Mouse (Mus musculus): ENCODE results near the gene Ivd.

Ivd gene

GRCm38 (mm10) chr2:118882840-118883679 is 21.3 kb downstream of the Ivd start:
- peak; percentile 89 for DNase-seq

- no peak for DNase-seq
Measured at GRCm38 (mm10) chr2:118887440-118887839, 25.7 kb downstream of the Ivd start.

DNA sequence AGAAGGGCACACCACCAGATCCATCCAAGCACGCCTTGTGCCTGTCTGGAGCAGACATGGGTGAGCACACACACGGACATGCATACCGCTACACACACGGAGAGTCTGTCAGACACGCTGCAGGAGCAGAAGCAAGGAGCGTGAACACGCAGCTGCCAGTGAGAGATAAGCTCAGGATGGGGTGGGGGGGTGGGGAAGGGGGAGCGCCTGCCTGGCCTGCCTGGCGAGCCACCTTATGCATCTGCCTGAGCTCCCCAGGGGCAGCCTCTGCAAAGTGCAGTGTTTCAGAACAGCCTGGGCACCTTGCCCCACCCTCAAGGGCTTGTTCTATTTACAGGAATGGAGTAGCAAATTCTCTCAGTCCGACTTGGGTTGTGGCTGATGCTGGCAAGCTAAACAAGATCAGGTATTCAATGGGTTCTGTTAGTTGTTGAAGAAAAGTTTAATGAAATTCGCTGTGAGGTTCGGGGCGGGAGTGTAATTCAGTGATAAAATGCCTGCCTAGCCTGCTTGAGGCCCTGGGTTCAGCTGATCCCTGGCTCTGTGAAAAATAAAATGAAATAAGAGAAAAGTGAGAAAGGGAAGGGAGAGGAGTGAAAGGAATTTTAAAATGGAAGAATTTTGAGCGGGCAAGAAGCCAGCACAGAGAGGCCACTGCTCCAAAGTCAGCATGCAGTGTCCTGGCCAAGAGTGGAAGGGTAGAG is 26.2 kb downstream of the Ivd start:
- peak; percentile 32 for DNase-seq

DNA sequence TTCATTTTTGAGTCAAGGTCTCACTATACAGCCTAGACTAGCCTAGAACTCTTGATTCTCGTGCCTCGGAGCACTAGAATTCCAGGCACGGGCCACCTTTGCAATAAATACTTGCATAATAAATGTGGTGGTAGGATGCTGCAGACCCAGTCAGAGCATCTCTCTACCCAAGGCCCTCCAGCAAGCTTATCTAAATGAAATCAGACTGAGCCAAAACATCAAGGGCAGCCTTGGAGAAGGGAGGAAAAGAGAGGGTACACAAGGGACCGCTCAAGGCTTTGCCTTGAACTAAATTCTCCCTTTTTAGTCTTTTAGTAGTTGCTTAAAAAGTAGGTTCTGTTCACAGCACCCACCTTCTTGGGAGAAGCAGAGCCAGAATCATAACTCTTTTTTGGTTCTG is 29.4 kb downstream of the Ivd start:
- DNase-seq, result no peak

- peak; percentile 72 for DNase-seq
Measured at GRCm38 (mm10) chr2:118895990-118896913, 34.5 kb downstream of the Ivd start.

GRCm38 (mm10) chr2:118896914-118897291 is 35.1 kb downstream of the Ivd start:
- no peak for DNase-seq

DNA sequence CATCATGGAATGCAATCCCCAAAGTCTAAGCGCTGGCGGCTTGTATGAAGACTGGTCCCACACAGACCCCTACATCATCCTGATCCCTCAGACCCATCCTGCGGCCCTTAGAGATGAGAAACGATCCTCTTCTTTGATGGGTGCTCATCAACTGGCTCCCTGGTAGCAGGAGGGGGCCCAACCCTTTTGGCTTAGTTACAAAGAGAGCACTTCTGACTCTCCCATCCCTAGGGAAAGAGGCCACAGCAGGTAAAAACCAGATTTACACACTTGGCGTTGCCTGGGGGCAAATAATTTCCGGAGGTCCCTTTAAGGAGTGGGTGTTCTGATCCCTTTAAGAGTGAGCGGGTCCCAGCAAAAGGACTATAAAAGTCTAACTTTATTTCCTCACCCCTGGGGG is 35.6 kb downstream of the Ivd start:
- DNase-seq, result peak; percentile 25

- DNase-seq, result no peak
Measured at GRCm38 (mm10) chr2:118897808-118898207, 36.1 kb downstream of the Ivd start.

GRCm38 (mm10) chr2:118898771-118899170 is 37.0 kb downstream of the Ivd start:
- no peak for DNase-seq

- DNase-seq, result no peak
Measured at GRCm38 (mm10) chr2:118899306-118899705, 37.6 kb downstream of the Ivd start.

GRCm38 (mm10) chr2:118899981-118900825 is 38.4 kb downstream of the Ivd start, which contains the start of gene Bahd1:
TSS of gene Bahd1 (plus strand) at chr2:118900377.
- DNase-seq, result peak; percentile 54

DNA sequence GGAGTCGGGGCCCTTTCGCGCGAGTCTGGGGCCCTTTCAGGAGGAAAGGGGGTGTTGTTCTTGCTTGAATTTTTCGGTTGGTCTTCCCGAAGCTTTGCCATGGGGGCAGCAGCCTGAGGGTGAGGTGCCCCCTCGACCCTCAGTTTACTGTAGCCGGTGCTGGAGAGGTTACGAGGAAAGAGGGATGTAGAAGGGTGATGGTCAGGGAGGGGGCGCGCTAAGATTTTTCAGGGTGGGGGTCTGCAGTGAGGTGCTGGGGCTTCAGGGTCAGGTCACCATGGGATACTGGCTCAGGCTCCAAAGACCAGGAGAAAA is 39.0 kb downstream of the Ivd start:
- DNase-seq, result no peak

DNA sequence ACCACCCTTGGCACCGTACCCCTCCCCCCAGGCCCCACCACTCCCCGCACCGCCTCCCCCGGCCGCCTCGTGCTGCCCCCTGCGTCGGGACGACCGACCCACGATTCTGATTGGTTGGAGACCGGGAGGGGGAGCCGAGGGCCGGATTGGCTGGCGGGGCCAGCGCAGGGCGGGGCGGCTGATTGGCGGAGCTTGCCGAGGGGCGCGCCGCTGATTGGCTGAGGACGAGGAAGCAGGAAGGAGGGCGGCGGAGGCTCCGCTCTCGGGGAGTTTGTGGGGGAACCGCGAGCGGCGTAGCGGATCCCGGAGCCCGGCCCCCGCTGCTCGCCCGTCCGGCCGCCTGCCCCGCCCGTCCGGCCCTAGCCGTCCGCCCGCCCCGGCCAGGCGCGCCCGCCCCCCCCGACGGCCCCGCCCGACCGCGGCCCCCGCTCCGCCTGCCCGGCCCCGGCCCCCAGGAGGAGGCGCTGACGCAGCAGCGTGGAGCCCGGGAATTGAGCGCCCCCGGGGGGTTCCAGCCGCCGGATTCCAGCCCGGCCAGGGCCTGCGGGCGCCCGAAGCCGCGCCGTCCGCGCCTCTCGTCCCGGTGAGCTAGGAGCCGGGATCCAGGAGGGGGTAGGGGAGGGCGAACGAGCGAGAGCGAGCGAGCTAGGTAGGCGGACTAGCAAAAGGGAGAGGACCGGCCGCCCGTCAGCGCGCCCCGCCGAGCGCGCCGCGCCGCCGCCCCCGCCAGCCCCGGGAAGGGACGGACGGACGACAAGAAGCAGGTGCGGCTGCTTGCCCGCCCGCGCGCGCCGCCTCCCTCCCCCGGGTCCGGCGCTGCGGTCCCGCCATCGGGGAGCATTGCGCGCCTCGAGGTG is 39.6 kb downstream of the Ivd start:
- DNase-seq, result peak; percentile 97

- DNase-seq, result peak; percentile 74
Measured at GRCm38 (mm10) chr2:118902051-118903025, 40.6 kb downstream of the Ivd start.

DNA sequence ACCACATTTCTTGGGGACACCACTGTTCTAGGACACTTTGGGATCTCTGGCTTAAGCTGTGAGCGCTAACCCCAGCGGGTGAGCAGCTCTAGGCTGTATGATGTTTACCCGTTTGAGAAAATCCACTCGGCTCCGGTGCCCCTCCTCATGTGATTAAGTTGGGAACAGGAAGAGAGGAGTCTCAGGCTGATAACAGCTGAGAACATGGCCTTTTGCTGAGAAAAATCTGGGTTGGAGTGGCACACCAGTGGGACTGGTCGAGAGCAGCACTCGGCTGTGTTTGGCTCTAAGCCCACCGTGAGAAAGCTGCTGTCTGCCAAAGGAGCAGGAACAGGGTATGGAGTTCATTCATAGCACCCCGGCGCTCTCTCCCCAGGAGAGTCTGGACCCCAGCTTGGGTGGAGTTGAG is 41.6 kb downstream of the Ivd start:
- DNase-seq, result peak; percentile 24

DNA sequence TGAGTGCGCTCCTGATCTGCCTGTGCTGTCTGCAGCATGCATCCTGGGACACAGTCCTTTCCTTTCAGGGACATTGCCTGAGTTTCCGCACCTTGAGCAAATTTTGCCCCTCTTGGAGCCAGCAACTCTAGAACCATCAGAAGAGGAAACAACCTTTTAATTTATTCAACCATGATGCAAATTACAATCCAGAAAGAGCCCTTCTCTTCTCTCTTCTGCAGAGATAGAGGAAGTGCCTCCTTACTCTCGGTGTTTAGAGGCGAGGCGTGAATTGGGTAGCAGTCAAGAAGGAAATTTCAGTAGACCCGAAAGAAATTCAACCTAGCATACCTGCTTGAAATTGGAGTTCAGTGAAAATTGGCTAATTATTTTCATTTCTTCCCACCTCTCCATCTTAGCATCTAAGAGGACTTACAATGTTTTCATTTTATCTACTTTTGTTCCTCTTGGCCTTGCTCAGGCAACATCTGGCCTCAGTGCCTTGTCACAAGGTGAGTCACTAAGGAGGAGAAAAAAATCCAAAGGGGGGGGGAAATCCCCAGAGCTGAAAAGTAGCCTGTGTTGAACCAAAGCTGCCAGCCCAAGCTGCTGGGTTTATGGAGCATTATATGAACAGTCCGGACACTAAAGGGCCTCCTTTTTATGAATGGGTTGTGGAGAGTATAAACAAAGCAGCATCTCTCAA is 43.8 kb downstream of the Ivd start:
- DNase-seq, result no peak

DNA sequence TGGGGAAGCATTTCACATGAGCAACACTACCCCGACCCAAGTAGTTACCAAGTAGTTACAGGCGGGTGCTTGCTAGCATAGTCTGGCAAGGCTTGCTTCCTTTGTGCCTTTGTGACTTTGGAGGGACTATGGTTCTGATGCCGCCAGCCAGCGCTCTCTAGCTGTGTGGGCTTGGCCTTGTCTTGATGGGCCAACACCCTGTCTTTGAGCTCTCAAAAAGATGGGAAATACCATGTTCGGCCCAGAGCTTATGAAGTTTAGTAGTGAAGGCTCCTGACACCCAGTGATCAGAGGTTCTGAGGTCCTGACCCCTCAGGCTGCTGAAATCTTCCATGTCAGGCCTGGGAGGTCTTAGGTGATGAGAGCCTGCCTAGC is 44.4 kb downstream of the Ivd start:
- DNase-seq, result no peak

- no peak for DNase-seq
Measured at GRCm38 (mm10) chr2:118907781-118908180, 46.0 kb downstream of the Ivd start.

DNA sequence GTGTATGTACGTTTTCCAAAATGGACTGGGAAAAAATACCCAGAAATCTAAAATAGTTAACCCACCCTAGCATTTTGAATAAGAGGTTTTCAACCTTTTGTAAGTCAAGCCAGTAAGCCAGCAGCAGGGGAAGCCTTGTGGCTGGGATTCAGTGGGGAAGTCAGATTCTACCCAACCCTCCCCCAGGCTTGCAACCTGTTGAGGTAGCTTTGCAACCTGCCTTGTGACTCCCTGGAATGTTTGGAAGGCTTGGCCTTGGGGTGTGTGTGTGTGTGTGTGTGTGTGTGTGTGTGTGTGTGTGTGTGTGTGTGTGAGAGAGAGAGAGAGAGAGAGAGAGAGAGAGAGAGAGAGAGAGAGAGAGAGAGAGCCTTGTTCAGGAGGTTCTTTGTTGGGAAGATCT is 47.4 kb downstream of the Ivd start:
- no peak for DNase-seq

Measured in retina, postnatal 1 day (tissue).